Mouse (Mus musculus): Measurements from ENCODE around the gene March10. TPM values are rescaled to one million over a fixed set of nuclear protein-coding genes. Genes with fewer than 3 reads are reported as not detected.

The March10 gene
- 0.57 TPM in 1 of 2 replicates, not detected in the other for polyA plus RNA-seq (2016; fragmentation: Nextera tagmentation; extraction: Ambion mirVana)

- 4% methylated on average over 35 of the region's 35 CpGs for WGBS
- ATAC-seq (ENCODE audit: insufficient number of reproducible peaks, low FRiP score) = no peak
- Histone ChIP-seq H3K4me3 (peak within 1 kb of the TSS; percentile 60), H3K4me1 (replicated peaks) (peaks cover 4% of the 10 kb centered on the region; the same call in 1 of the 2 replicates), H3K9me3 (replicated peaks) (no peaks in the 10 kb centered on the region), H3K36me3 (no peaks in the 10 kb centered on the region), H3K4me2 (peak within 1 kb of the TSS; percentile 91), H3K27me3 (replicated peaks) (no peaks in the 10 kb centered on the region), H3K9ac (peak within 1 kb of the TSS; percentile 69), H3K27ac (ENCODE audit: poor library complexity, severe bottlenecking) (no peak within 1 kb of the TSS)
These were observed at the start of gene March10 for GRCm38 (mm10) chr11:105456497-105456907. Gene March10, minus strand, starts transcription at chr11:105456735.

DNA sequence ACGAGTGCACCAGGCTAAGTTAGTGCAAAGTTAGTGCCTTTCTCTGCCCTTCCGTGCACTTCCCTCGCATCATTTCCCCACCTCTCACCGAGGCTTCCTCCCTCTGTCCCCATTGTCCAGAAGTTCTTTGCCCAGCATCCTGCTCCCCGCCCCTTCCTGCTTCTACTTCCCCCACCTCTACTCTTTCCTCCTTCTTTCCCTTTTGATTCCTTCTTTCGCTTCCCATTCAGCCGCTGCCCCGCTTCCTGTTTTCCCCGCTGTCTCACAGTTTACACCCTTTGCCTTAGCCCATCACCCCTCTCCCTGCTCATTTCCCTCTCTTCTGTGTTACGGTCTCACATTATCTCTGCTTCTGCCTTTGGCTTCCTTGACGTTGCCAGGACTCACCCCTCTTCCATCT, 49.8 kb upstream of the March10 start:
- H3K27me3 ChIP-seq (replicated peaks) = no peaks in the 10 kb centered on the region
- H3K36me3 ChIP-seq = no peaks in the 10 kb centered on the region
- H3K27ac ChIP-seq (ENCODE audit: poor library complexity, severe bottlenecking) = peak overlapping the region; percentile 56
- 50% methylated on average over 11 of the region's 11 CpGs for WGBS
- peaks cover 64% of the 10 kb centered on the region for H3K4me1 ChIP-seq (replicated peaks)
- no peak overlapping the region for H3K9ac ChIP-seq
- H3K4me2 ChIP-seq = no peak overlapping the region
- no peaks in the 10 kb centered on the region for H3K9me3 ChIP-seq (replicated peaks)
- no peak for ATAC-seq (ENCODE audit: insufficient number of reproducible peaks, low FRiP score)
- H3K4me3 ChIP-seq = no peak overlapping the region

DNA sequence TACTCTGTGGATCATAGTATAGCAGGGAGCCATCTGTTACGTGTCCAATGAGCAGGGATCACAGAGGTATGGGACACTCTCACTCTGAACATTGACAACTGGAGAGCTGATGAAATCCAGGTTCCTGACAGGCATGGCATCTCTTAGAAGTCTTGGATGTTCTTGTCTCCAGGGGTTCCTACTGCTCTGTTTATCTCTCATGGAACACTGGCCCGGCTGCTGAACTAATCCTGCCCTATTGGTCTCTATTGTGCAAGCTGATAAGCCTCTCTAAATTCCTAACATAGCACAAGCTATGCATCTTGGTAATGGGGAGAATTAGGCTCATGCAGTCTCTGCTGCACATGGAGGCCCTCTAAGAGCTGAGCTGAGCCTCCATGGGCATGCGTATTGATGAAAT, 48.5 kb upstream of the March10 start:
- H3K27ac ChIP-seq (ENCODE audit: poor library complexity, severe bottlenecking) = peak overlapping the region; percentile 58; the same call in 1 of the 2 replicates
- peak; percentile 41; the same call in 1 of the 2 replicates for ATAC-seq (ENCODE audit: insufficient number of reproducible peaks, low FRiP score)
- H3K4me1 ChIP-seq (replicated peaks) = peaks cover 51% of the 10 kb centered on the region
- no peaks in the 10 kb centered on the region for H3K9me3 ChIP-seq (replicated peaks)
- no peak overlapping the region for H3K4me2 ChIP-seq
- no peaks in the 10 kb centered on the region for H3K36me3 ChIP-seq
- H3K4me3 ChIP-seq = no peak overlapping the region
- 24% methylated on average over 3 of the region's 3 CpGs for WGBS
- no peaks in the 10 kb centered on the region for H3K27me3 ChIP-seq (replicated peaks)
- no peak overlapping the region for H3K9ac ChIP-seq

DNA sequence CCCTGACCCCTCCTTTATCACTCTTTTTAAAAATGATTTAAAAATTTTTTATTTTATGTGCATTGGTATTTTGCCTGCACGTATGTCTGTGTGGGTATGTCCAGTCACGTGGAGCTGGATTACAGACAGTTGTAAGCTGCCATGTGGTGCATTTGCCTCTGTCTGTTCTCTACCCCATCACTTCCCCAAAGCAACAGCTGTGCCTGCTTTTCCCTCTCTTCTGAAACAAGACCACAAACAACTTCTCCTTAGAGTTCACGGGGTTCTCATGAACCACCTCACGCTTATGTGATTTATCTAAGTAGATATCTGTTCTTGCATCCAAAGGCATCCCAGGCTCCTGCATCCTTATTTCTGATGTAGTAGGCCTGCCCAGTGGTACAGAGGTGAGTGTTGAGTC, 45.8 kb upstream of the March10 start:
- H3K9ac ChIP-seq = no peak overlapping the region
- no peak overlapping the region for H3K4me2 ChIP-seq
- H3K9me3 ChIP-seq (replicated peaks) = no peaks in the 10 kb centered on the region
- H3K4me1 ChIP-seq (replicated peaks) = peaks cover 39% of the 10 kb centered on the region
- no peak overlapping the region for H3K4me3 ChIP-seq
- ATAC-seq (ENCODE audit: insufficient number of reproducible peaks, low FRiP score) = no peak
- no peaks in the 10 kb centered on the region for H3K36me3 ChIP-seq
- 79% methylated on average over 4 of the region's 4 CpGs for WGBS
- no peak overlapping the region for H3K27ac ChIP-seq (ENCODE audit: poor library complexity, severe bottlenecking)
- H3K27me3 ChIP-seq (replicated peaks) = no peaks in the 10 kb centered on the region

- WGBS = 55% methylated on average over 6 of the region's 6 CpGs
These were observed 41.0 kb upstream of the March10 start for GRCm38 (mm10) chr11:105497505-105497904.

GRCm38 (mm10) chr11:105496665-105497064, 40.1 kb upstream of the March10 start:
- no peak overlapping the region for H3K4me3 ChIP-seq
- no peaks in the 10 kb centered on the region for H3K9me3 ChIP-seq (replicated peaks)
- WGBS = 25% methylated on average over 7 of the region's 7 CpGs
- no peaks in the 10 kb centered on the region for H3K27me3 ChIP-seq (replicated peaks)
- H3K4me2 ChIP-seq = peak overlapping the region; percentile 38
- no peak overlapping the region for H3K9ac ChIP-seq
- H3K4me1 ChIP-seq (replicated peaks) = peaks cover 41% of the 10 kb centered on the region
- H3K36me3 ChIP-seq = no peaks in the 10 kb centered on the region
- ATAC-seq (ENCODE audit: insufficient number of reproducible peaks, low FRiP score) = no peak
- H3K27ac ChIP-seq (ENCODE audit: poor library complexity, severe bottlenecking) = no peak overlapping the region

More at GRCm38 (mm10) chr11:105497505-105497904, 41.0 kb upstream of the March10 start:
- H3K9ac ChIP-seq = no peak overlapping the region
- H3K27ac ChIP-seq (ENCODE audit: poor library complexity, severe bottlenecking) = no peak overlapping the region
- H3K27me3 ChIP-seq (replicated peaks) = no peaks in the 10 kb centered on the region
- ATAC-seq (ENCODE audit: insufficient number of reproducible peaks, low FRiP score) = no peak
- H3K36me3 ChIP-seq = no peaks in the 10 kb centered on the region
- H3K4me2 ChIP-seq = no peak overlapping the region
- H3K4me3 ChIP-seq = no peak overlapping the region
- H3K4me1 ChIP-seq (replicated peaks) = peaks cover 41% of the 10 kb centered on the region
- H3K9me3 ChIP-seq (replicated peaks) = no peaks in the 10 kb centered on the region

- peak overlapping the region; percentile 42; the same call in 1 of the 2 replicates for H3K4me2 ChIP-seq
- no peaks in the 10 kb centered on the region for H3K36me3 ChIP-seq
- H3K9me3 ChIP-seq (replicated peaks) = no peaks in the 10 kb centered on the region
- H3K4me3 ChIP-seq = no peak overlapping the region
- WGBS = 49% methylated on average over 18 of the region's 18 CpGs
- H3K4me1 ChIP-seq (replicated peaks) = peaks cover 41% of the 10 kb centered on the region
- H3K9ac ChIP-seq = no peak overlapping the region
- ATAC-seq (ENCODE audit: insufficient number of reproducible peaks, low FRiP score) = no peak
- no peaks in the 10 kb centered on the region for H3K27me3 ChIP-seq (replicated peaks)
- peak overlapping the region; percentile 65 for H3K27ac ChIP-seq (ENCODE audit: poor library complexity, severe bottlenecking)
These were observed 39.2 kb upstream of the March10 start for GRCm38 (mm10) chr11:105495591-105496270.

- Histone ChIP-seq H3K4me2 (peak overlapping the region; percentile 42; the same call in 1 of the 2 replicates), H3K4me3 (no peak overlapping the region), H3K36me3 (no peaks in the 10 kb centered on the region), H3K9me3 (replicated peaks) (no peaks in the 10 kb centered on the region), H3K27me3 (replicated peaks) (no peaks in the 10 kb centered on the region), H3K27ac (ENCODE audit: poor library complexity, severe bottlenecking) (peak overlapping the region; percentile 65), H3K9ac (no peak overlapping the region), H3K4me1 (replicated peaks) (peaks cover 41% of the 10 kb centered on the region)
- WGBS = 59% methylated on average over 6 of the region's 6 CpGs
- no peak for ATAC-seq (ENCODE audit: insufficient number of reproducible peaks, low FRiP score)
These were observed 38.3 kb upstream of the March10 start for GRCm38 (mm10) chr11:105494786-105495369.

DNA sequence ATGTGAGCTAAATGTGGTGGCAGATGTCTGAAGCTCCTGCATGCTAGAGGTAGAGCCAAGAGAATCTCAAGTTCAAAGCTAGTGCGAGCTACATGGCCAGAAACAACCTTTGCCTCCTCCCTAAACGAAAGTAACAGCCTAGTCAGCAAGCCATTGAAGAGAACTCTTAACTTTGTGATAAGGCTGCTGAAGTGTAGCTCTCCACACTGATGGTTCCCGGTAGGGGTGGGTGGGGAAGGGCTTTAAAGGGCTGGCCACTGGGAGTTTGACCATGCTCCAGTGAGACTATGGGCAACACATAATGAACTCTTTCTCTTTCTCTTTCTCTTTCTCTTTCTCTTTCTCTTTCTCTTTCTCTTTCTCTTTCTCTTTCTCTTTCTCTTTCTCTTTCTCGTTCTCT, 35.9 kb upstream of the March10 start:
- Histone ChIP-seq H3K9me3 (replicated peaks) (no peaks in the 10 kb centered on the region), H3K4me1 (replicated peaks) (peaks cover 38% of the 10 kb centered on the region), H3K36me3 (no peaks in the 10 kb centered on the region), H3K27me3 (replicated peaks) (no peaks in the 10 kb centered on the region), H3K27ac (ENCODE audit: poor library complexity, severe bottlenecking) (no peak overlapping the region), H3K4me2 (no peak overlapping the region), H3K9ac (no peak overlapping the region), H3K4me3 (no peak overlapping the region)
- ATAC-seq (ENCODE audit: insufficient number of reproducible peaks, low FRiP score) = no peak
- 37% methylated on average over 4 of the region's 4 CpGs for WGBS

GRCm38 (mm10) chr11:105490971-105491370, 34.4 kb upstream of the March10 start:
- Histone ChIP-seq H3K9me3 (replicated peaks) (no peaks in the 10 kb centered on the region), H3K4me3 (no peak overlapping the region), H3K9ac (no peak overlapping the region), H3K4me2 (no peak overlapping the region), H3K4me1 (replicated peaks) (peaks cover 29% of the 10 kb centered on the region), H3K27me3 (replicated peaks) (no peaks in the 10 kb centered on the region), H3K27ac (ENCODE audit: poor library complexity, severe bottlenecking) (no peak overlapping the region), H3K36me3 (no peaks in the 10 kb centered on the region)
- ATAC-seq (ENCODE audit: insufficient number of reproducible peaks, low FRiP score) = no peak
- WGBS = 55% methylated on average over 5 of the region's 5 CpGs

GRCm38 (mm10) chr11:105485412-105485811, 28.9 kb upstream of the March10 start:
- 85% methylated on average over 6 of the region's 6 CpGs for WGBS
- no peak for ATAC-seq (ENCODE audit: insufficient number of reproducible peaks, low FRiP score)

More at GRCm38 (mm10) chr11:105485412-105485811, 28.9 kb upstream of the March10 start:
- Histone ChIP-seq H3K9ac (no peak overlapping the region), H3K4me2 (no peak overlapping the region), H3K27ac (ENCODE audit: poor library complexity, severe bottlenecking) (no peak overlapping the region), H3K9me3 (replicated peaks) (no peaks in the 10 kb centered on the region), H3K4me1 (replicated peaks) (peaks cover 5% of the 10 kb centered on the region; the same call in 1 of the 2 replicates), H3K27me3 (replicated peaks) (no peaks in the 10 kb centered on the region), H3K36me3 (no peaks in the 10 kb centered on the region), H3K4me3 (no peak overlapping the region)

All from heart, embryonic 12.5 days (tissue).